Mouse (Mus musculus): ENCODE measurements at regions not wholly inside any gene's neighbourhood (a gene's known extent, or its start where the extent isn't known, plus 50 kb on each side); places are given as distances from the start of the nearest gene placed in this dataset.

GRCm38 (mm10) chr7:66547694-66548093 is 120.4 kb upstream of the Aldh1a3 start:
- Histone ChIP-seq H3K9ac (ENCODE audit: low read length) (no peak overlapping the region), H3K4me1 (replicated peaks; ENCODE audit: control insufficient read depth, insufficient read depth) (no peaks in the 10 kb centered on the region), H3K4me3 (ENCODE audit: low read depth, low read length) (no peak overlapping the region), H3K27ac (replicated peaks) (no peak overlapping the region), H3K27me3 (ENCODE audit: control insufficient read depth, insufficient read depth, low read length) (no peaks in the 10 kb centered on the region), H3K9me3 (ENCODE audit: control insufficient read depth, low read length) (no peaks in the 10 kb centered on the region), H3K36me3 (ENCODE audit: control insufficient read depth, insufficient read depth, low read length) (no peaks in the 10 kb centered on the region), H3K4me2 (replicated peaks; ENCODE audit: low read depth) (no peak overlapping the region)
- DNase-seq (ENCODE audit: low spot score) (no peak), ATAC-seq (ENCODE audit: low FRiP score, low TSS enrichment) (no peak)
- WGBS, result 64% methylated on average over 11 of the region's 11 CpGs
- TF ChIP-seq EP300 (optimal IDR thresholded peaks at IDR 0.05) (no peak), CTCF (IDR thresholded peaks at IDR 0.05; ENCODE audit: low read depth) (no peak)

GRCm38 (mm10) chr7:66545184-66545583 is 117.9 kb upstream of the Aldh1a3 start:
- no peak overlapping the region for H3K4me3 ChIP-seq (ENCODE audit: low read depth, low read length)
- ATAC-seq (ENCODE audit: low FRiP score, low TSS enrichment) (no peak), DNase-seq (ENCODE audit: low spot score) (no peak)
- no peak overlapping the region for H3K9ac ChIP-seq (ENCODE audit: low read length)
- H3K27me3 ChIP-seq (ENCODE audit: control insufficient read depth, insufficient read depth, low read length), result no peaks in the 10 kb centered on the region
- no peak overlapping the region for H3K27ac ChIP-seq (replicated peaks)
- no peaks in the 10 kb centered on the region for H3K36me3 ChIP-seq (ENCODE audit: control insufficient read depth, insufficient read depth, low read length)
- H3K4me1 ChIP-seq (replicated peaks; ENCODE audit: control insufficient read depth, insufficient read depth), result no peaks in the 10 kb centered on the region
- whole genome bisulfite sequencing, result 62% methylated on average over 9 of the region's 9 CpGs
- no peaks in the 10 kb centered on the region for H3K9me3 ChIP-seq (ENCODE audit: control insufficient read depth, low read length)
- TF ChIP-seq EP300 (optimal IDR thresholded peaks at IDR 0.05), result no peak
- TF ChIP-seq CTCF (IDR thresholded peaks at IDR 0.05; ENCODE audit: low read depth), result no peak
- H3K4me2 ChIP-seq (replicated peaks; ENCODE audit: low read depth), result no peak overlapping the region

GRCm38 (mm10) chr7:66544352-66545053 is 117.2 kb upstream of the Aldh1a3 start:
- Histone ChIP-seq H3K36me3 (ENCODE audit: control insufficient read depth, insufficient read depth, low read length) (no peaks in the 10 kb centered on the region), H3K4me2 (replicated peaks; ENCODE audit: low read depth) (no peak overlapping the region), H3K4me3 (ENCODE audit: low read depth, low read length) (no peak overlapping the region), H3K27me3 (ENCODE audit: control insufficient read depth, insufficient read depth, low read length) (no peaks in the 10 kb centered on the region), H3K9ac (ENCODE audit: low read length) (no peak overlapping the region), H3K27ac (replicated peaks) (no peak overlapping the region), H3K9me3 (ENCODE audit: control insufficient read depth, low read length) (no peaks in the 10 kb centered on the region), H3K4me1 (replicated peaks; ENCODE audit: control insufficient read depth, insufficient read depth) (no peaks in the 10 kb centered on the region)
- DNase-seq (ENCODE audit: low spot score) (peak; percentile 22), ATAC-seq (ENCODE audit: low FRiP score, low TSS enrichment) (no peak)
- TF ChIP-seq EP300 (optimal IDR thresholded peaks at IDR 0.05) (no peak), CTCF (IDR thresholded peaks at IDR 0.05; ENCODE audit: low read depth) (peak; percentile 40; the same call in 1 of the 2 replicates)
- 64% methylated on average over 11 of the region's 11 CpGs for WGBS

- no peak for ATAC-seq (ENCODE audit: low FRiP score, low TSS enrichment)
- 80% methylated on average over 6 of the region's 6 CpGs for WGBS
Measured at GRCm38 (mm10) chr7:66532596-66532995, 105.3 kb upstream of the Aldh1a3 start.

GRCm38 (mm10) chr7:66532048-66532447 is 104.7 kb upstream of the Aldh1a3 start:
- Histone ChIP-seq H3K27ac (replicated peaks) (no peak overlapping the region), H3K4me1 (replicated peaks; ENCODE audit: control insufficient read depth, insufficient read depth) (no peaks in the 10 kb centered on the region), H3K4me3 (ENCODE audit: low read depth, low read length) (no peak overlapping the region), H3K9ac (ENCODE audit: low read length) (no peak overlapping the region), H3K36me3 (ENCODE audit: control insufficient read depth, insufficient read depth, low read length) (no peaks in the 10 kb centered on the region), H3K9me3 (ENCODE audit: control insufficient read depth, low read length) (no peaks in the 10 kb centered on the region), H3K27me3 (ENCODE audit: control insufficient read depth, insufficient read depth, low read length) (no peaks in the 10 kb centered on the region), H3K4me2 (replicated peaks; ENCODE audit: low read depth) (no peak overlapping the region)
- TF ChIP-seq EP300 (optimal IDR thresholded peaks at IDR 0.05), result no peak
- no peak for TF ChIP-seq CTCF (IDR thresholded peaks at IDR 0.05; ENCODE audit: low read depth)
- WGBS, result 84% methylated on average over 8 of the region's 8 CpGs
- no peak for ATAC-seq (ENCODE audit: low FRiP score, low TSS enrichment)
- DNase-seq (ENCODE audit: low spot score), result no peak

More at GRCm38 (mm10) chr7:66532596-66532995, 105.3 kb upstream of the Aldh1a3 start:
- TF ChIP-seq EP300 (optimal IDR thresholded peaks at IDR 0.05) (no peak), CTCF (IDR thresholded peaks at IDR 0.05; ENCODE audit: low read depth) (no peak)
- H3K4me3 ChIP-seq (ENCODE audit: low read depth, low read length), result no peak overlapping the region
- H3K4me1 ChIP-seq (replicated peaks; ENCODE audit: control insufficient read depth, insufficient read depth), result no peaks in the 10 kb centered on the region
- no peaks in the 10 kb centered on the region for H3K27me3 ChIP-seq (ENCODE audit: control insufficient read depth, insufficient read depth, low read length)
- H3K4me2 ChIP-seq (replicated peaks; ENCODE audit: low read depth), result no peak overlapping the region
- no peak for DNase-seq (ENCODE audit: low spot score)
- H3K9me3 ChIP-seq (ENCODE audit: control insufficient read depth, low read length), result no peaks in the 10 kb centered on the region
- H3K27ac ChIP-seq (replicated peaks), result no peak overlapping the region
- H3K9ac ChIP-seq (ENCODE audit: low read length), result no peak overlapping the region
- H3K36me3 ChIP-seq (ENCODE audit: control insufficient read depth, insufficient read depth, low read length), result no peaks in the 10 kb centered on the region

- WGBS, result 53% methylated on average over 7 of the region's 7 CpGs
- TF ChIP-seq EP300 (optimal IDR thresholded peaks at IDR 0.05) (no peak), CTCF (IDR thresholded peaks at IDR 0.05; ENCODE audit: low read depth) (no peak)
- Histone ChIP-seq H3K36me3 (ENCODE audit: control insufficient read depth, insufficient read depth, low read length) (no peaks in the 10 kb centered on the region), H3K4me1 (replicated peaks; ENCODE audit: control insufficient read depth, insufficient read depth) (no peaks in the 10 kb centered on the region), H3K4me2 (replicated peaks; ENCODE audit: low read depth) (no peak overlapping the region), H3K9me3 (ENCODE audit: control insufficient read depth, low read length) (no peaks in the 10 kb centered on the region), H3K27ac (replicated peaks) (no peak overlapping the region), H3K27me3 (ENCODE audit: control insufficient read depth, insufficient read depth, low read length) (no peaks in the 10 kb centered on the region), H3K9ac (ENCODE audit: low read length) (no peak overlapping the region), H3K4me3 (ENCODE audit: low read depth, low read length) (no peak overlapping the region)
- ATAC-seq (ENCODE audit: low FRiP score, low TSS enrichment), result no peak
- DNase-seq (ENCODE audit: low spot score), result no peak
Measured at GRCm38 (mm10) chr7:66531111-66531510, 103.8 kb upstream of the Aldh1a3 start.

Measured in stomach, postnatal 0 days (tissue).